Mouse (Mus musculus) kidney, adult 11 months (tissue): Measurements from ENCODE around the gene Olfr630.
"Not testable (repeated sequence)": the region's sequence is repeated elsewhere in the genome, so short reads cannot be mapped to it uniquely, and the experiment has no call there.

Experiments used
- DNase-seq: peaks from one replicate; pipeline ENCODE4 v3.0.0; 2022

Olfr630 gene

GRCm38 (mm10) chr7:103757233-103757632 lies at the start of gene Olfr630:
Olfr630 (minus strand) TSS chr7:103757333.
- DNase-seq = no peak

- no peak for DNase-seq
Measured at GRCm38 (mm10) chr7:103806856-103807255, 49.7 kb upstream of the Olfr630 start.

- no peak for DNase-seq
Measured at GRCm38 (mm10) chr7:103792669-103793388, 35.7 kb upstream of the Olfr630 start.

GRCm38 (mm10) chr7:103791721-103792120 lies 34.6 kb upstream of the Olfr630 start, which contains the start of gene Olfr67:
Olfr67 (minus strand) TSS chr7:103791821.
- no peak for DNase-seq

GRCm38 (mm10) chr7:103779598-103779997 lies 22.5 kb upstream of the Olfr630 start, which contains the start of gene Olfr68:
Olfr68 (minus strand) TSS chr7:103779698.
- DNase-seq = no peak

GRCm38 (mm10) chr7:103777652-103778051 lies 20.5 kb upstream of the Olfr630 start:
- not testable (repeated sequence) for DNase-seq

GRCm38 (mm10) chr7:103771494-103771893 lies 14.4 kb upstream of the Olfr630 start, which contains the start of gene Olfr69:
Olfr69 (minus strand) TSS chr7:103771594.
- DNase-seq = no peak

GRCm38 (mm10) chr7:103767687-103768086 lies 10.6 kb upstream of the Olfr630 start:
- DNase-seq = not testable (repeated sequence)

GRCm38 (mm10) chr7:103762212-103762611 lies 5.1 kb upstream of the Olfr630 start:
- not testable (repeated sequence) for DNase-seq

- DNase-seq = no peak
Measured at GRCm38 (mm10) chr7:103744843-103745242, 12.3 kb downstream of the Olfr630 start, which contains the start of gene Olfr629. Olfr629 (minus strand) TSS chr7:103744943.

- DNase-seq = no peak
Measured at GRCm38 (mm10) chr7:103730074-103730473, 27.1 kb downstream of the Olfr630 start, which contains the start of gene Olfr628. Olfr628 (plus strand) TSS chr7:103730374.

GRCm38 (mm10) chr7:103716398-103716797 lies 40.7 kb downstream of the Olfr630 start:
- not testable (repeated sequence) for DNase-seq

GRCm38 (mm10) chr7:103714371-103714770 lies 42.8 kb downstream of the Olfr630 start, which contains the start of gene Olfr243:
Olfr243 (plus strand) TSS chr7:103714671.
- no peak for DNase-seq

- no peak for DNase-seq
Measured at GRCm38 (mm10) chr7:103712024-103712423, 45.1 kb downstream of the Olfr630 start.
